Mouse (Mus musculus) embryonic facial prominence, embryonic 10.5 days (tissue): Measurements from ENCODE around the gene Fmnl3. TPM values are rescaled to one million over a fixed set of nuclear protein-coding genes. Genes with fewer than 3 reads are reported as not detected.

ENCODE experiments used
- DNase-seq: peaks from one replicate; pipeline ENCODE4 v3.0.0-alpha.2; 2017; ENCODE audit warnings: low spot score
- H3K27ac ChIP-seq: fragments of 300-500 bp; sonication (generic); replicated peaks from 2 replicates; pipeline ENCODE4 v1.5.1; 2016; ENCODE audit warnings: mild to moderate bottlenecking
- H3K27me3 ChIP-seq: fragments of 300-500 bp; sonication (generic); replicated peaks from 2 replicates; pipeline ENCODE4 v1.6.1; 2016; ENCODE audit warnings: low read depth, mild to moderate bottlenecking; ENCODE audit not compliant: poor library complexity, severe bottlenecking
- H3K36me3 ChIP-seq: fragments of 300-500 bp; sonication (generic); replicated peaks from 2 replicates; pipeline ENCODE4 v1.6.1; 2016; ENCODE audit warnings: mild to moderate bottlenecking, moderate library complexity
- H3K4me1 ChIP-seq: fragments of 300-500 bp; sonication (generic); 2 replicates; pipeline ENCODE4 v1.6.1; 2016
- H3K4me3 ChIP-seq: fragments of 300-500 bp; sonication (generic); 2 replicates; pipeline ENCODE4 v1.5.1; 2016; ENCODE audit warnings: mild to moderate bottlenecking, moderate library complexity
- H3K9me3 ChIP-seq: fragments of 300-500 bp; sonication (generic); 2 replicates; pipeline ENCODE4 v1.6.1; 2016; ENCODE audit warnings: mild to moderate bottlenecking
- WGBS: fragments of 180-500 bp; shearing (Covaris S2); methylation state at CpG from one replicate; pipeline ENCODE4 v1.1.7; 2016; 5-methylcytosine and 5-hydroxymethylcytosine counted together
- polyA plus RNA-seq: library from polyadenylated mRNA; unstranded; fragments of >200 nt; fragmentation: Nextera tagmentation; extraction: Ambion mirVana; gene quantifications from 2 replicates; pipeline ENCODE4 v1.2.1, GENCODE M21; 2016

Gene Fmnl3
- polyA plus RNA-seq, 1 experiment from 2014 or later, result 25.6 TPM

DNA sequence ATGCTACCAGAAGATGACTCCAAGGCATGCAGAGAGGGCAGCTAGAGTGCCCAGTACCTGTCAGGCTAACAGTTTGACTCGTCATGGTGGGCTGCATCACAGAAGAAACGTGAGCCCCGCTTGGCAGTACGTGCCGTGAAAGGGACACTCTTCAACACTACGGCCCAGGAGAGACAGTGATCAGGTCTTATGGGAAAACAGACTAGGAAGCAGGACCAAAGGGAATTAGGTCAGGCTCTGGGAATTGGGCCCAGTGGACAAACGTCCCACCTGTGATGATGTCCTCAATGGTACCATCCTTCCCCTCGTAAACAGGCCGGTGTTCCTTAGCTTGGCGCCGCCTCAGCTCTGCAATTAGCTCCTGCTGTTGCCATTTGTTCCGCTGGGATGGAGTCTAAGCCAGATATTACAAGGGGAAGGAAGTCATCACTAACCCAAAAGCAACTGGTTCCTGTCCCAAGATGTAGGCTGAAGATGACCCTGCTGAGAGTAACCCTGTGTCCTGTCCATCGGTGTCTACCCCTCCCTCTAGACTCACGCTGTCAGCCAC, 51.3 kb downstream of the Fmnl3 start:
- H3K27me3 ChIP-seq, result no peaks in the 10 kb centered on the region
- no peak overlapping the region for H3K4me3 ChIP-seq
- no peak for DNase-seq
- H3K4me1 ChIP-seq, result peaks cover 16% of the 10 kb centered on the region; the same call in 1 of the 2 replicates
- H3K9me3 ChIP-seq, result no peaks in the 10 kb centered on the region
- WGBS, result 88% methylated on average over 14 of the region's 14 CpGs
- peaks cover 100% of the 10 kb centered on the region for H3K36me3 ChIP-seq
- H3K27ac ChIP-seq, result no peak overlapping the region

DNA sequence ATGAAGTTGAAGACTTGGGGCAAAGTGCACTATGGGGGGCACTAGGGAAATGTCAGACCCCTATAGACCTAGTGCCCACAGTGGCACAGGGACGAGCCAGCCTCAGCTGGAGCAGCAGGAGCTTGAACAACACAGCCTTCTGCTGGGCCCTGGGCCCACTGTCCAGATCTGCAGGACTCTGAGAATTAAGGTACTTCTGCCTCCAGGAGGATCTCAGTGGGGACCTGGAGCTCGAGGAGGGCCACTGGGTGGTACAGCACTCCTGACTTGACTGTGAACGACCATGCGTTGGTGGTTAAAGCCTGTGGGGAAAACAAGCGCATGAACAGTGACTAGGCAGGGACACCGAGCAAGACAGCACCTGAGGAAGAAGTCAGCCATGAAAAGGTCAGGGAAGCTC, 52.2 kb downstream of the Fmnl3 start:
- no peak for DNase-seq
- H3K4me3 ChIP-seq, result no peak overlapping the region
- peaks cover 100% of the 10 kb centered on the region for H3K36me3 ChIP-seq
- no peaks in the 10 kb centered on the region for H3K27me3 ChIP-seq
- WGBS, result 88% methylated on average over 6 of the region's 6 CpGs
- no peak overlapping the region for H3K27ac ChIP-seq
- no peaks in the 10 kb centered on the region for H3K9me3 ChIP-seq
- peaks cover 16% of the 10 kb centered on the region; the same call in 1 of the 2 replicates for H3K4me1 ChIP-seq

DNA sequence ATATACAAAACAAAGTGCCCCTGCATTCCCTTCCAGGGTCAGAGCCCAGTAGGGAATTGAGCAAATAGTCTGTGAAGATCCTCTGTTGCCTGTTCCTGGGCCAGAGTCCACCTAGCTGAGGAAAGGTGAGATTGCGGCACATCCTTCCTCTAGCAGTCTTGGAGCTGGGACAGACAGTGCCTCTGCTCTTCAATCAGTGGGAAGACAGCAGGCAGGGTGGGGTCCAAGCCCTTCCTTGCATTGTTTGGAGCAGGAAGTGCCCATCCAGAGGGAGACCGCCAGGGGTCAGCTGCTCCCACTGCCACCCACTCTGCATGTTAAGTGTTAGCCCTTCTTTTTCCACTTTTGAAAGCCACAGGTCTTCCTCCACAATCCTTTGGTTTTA, 53.0 kb downstream of the Fmnl3 start:
- Histone ChIP-seq H3K27ac (peak overlapping the region; percentile 85; the same call in 1 of the 2 replicates), H3K4me3 (no peak overlapping the region), H3K9me3 (no peaks in the 10 kb centered on the region), H3K27me3 (no peaks in the 10 kb centered on the region), H3K36me3 (peaks cover 100% of the 10 kb centered on the region), H3K4me1 (peaks cover 16% of the 10 kb centered on the region; the same call in 1 of the 2 replicates)
- WGBS, result 72% methylated on average over 2 of the region's 2 CpGs
- DNase-seq, result no peak

DNA sequence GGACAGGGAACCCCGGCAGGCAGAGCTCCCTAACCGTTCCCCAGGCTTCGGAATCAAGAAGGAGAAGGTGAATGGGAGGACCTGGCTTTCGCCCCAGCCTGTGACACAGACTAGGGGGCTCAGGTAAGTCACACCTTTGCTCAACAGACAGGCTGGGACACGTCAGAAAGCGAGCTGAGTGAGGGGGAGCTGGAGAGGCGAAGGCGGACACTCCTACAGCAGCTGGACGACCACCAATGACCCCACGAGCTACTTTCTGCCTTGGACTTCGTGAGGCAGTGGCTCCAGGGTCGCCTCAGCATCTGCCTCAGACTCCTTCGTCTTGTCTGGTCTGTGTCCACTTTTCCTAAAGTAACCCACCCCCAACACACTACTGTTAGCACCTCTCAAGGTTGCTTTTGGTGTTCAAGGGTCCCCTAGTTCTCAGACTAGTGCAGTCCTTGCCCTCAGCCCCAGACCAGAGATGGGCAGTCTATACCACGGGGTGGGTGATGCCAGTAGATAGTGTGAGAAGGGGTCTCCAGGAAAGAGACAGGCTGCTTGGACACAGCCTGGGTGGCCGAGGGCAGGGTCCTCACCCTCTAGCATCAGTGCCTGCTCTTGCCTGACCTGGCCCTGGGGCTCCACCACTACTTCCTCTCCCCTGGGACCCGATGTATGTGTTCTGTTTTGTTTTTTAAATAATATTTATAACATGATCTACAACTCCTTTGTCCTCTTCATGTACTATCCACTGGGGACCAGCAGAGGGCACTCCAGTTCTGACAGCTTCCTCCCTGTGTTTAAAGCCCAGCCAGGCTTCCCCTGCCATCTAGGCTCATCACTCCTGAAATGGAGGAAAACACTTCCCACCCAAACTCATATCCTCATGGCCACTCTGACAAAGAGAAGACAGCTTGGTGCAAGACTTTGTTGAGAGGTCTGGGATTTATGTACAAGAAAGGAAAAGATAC, 53.7 kb downstream of the Fmnl3 start:
- no peaks in the 10 kb centered on the region for H3K9me3 ChIP-seq
- no peaks in the 10 kb centered on the region for H3K27me3 ChIP-seq
- 79% methylated on average over 16 of the region's 16 CpGs for WGBS
- peak overlapping the region; percentile 85 for H3K27ac ChIP-seq
- H3K4me3 ChIP-seq, result no peak overlapping the region
- peaks cover 16% of the 10 kb centered on the region; the same call in 1 of the 2 replicates for H3K4me1 ChIP-seq
- peak; percentile 75 for DNase-seq
- peaks cover 100% of the 10 kb centered on the region for H3K36me3 ChIP-seq

DNA sequence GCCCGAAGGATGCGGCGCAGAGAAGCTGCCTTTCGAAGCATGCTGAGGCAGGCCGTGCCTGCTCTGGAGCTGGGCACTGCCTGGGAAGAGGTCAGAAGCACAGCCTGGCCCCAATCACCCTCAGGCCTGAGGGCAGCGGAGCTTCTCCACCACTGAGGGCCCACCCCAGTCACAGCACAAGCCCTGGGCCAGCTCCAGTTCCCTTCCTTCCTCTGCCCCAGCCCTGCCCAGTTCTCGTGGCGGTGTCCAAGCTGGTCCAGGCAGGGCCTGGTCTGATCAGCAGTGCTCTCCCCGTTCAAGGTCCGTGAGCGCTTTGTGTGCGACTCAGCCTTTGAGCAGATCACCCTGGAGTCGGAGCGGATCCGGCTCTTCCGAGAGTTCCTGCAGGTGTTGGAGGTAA, 55.4 kb downstream of the Fmnl3 start:
- H3K9me3 ChIP-seq, result no peaks in the 10 kb centered on the region
- no peak for DNase-seq
- H3K27ac ChIP-seq, result peak overlapping the region; percentile 37; the same call in 1 of the 2 replicates
- 0 out of 2 replicates have a peak, but pooled peaks cover 7% of the 10 kb centered on the region for H3K4me1 ChIP-seq
- WGBS, result 91% methylated on average over 16 of the region's 16 CpGs
- H3K36me3 ChIP-seq, result peaks cover 100% of the 10 kb centered on the region
- H3K27me3 ChIP-seq, result no peaks in the 10 kb centered on the region
- H3K4me3 ChIP-seq, result no peak overlapping the region

DNA sequence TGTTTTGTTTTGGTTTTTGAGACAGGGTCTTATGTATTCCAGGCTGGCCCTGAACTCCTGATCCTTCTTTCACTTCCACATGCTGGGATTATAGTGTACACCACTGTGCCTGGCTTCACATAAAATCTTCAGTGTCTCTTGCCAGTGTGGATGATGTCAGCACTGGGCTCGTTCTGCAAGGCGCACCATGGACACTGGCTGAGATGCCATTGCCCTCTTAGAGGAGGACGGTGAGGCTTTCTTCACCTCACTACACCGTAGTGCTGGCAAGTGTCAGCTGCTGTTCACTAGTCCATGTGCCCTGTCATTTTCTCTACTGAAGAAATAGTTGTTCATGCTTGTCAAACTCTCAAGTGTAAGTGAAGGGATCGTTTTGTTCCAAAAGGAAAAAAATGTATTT, 59.7 kb downstream of the Fmnl3 start:
- no peak overlapping the region for H3K27ac ChIP-seq
- 93% methylated on average over 5 of the region's 5 CpGs for WGBS
- no peak for DNase-seq
- H3K36me3 ChIP-seq, result peaks cover 100% of the 10 kb centered on the region
- H3K27me3 ChIP-seq, result no peaks in the 10 kb centered on the region
- H3K4me1 ChIP-seq, result 0 out of 2 replicates have a peak, but pooled peaks cover 7% of the 10 kb centered on the region
- H3K9me3 ChIP-seq, result no peaks in the 10 kb centered on the region
- no peak overlapping the region for H3K4me3 ChIP-seq

DNA sequence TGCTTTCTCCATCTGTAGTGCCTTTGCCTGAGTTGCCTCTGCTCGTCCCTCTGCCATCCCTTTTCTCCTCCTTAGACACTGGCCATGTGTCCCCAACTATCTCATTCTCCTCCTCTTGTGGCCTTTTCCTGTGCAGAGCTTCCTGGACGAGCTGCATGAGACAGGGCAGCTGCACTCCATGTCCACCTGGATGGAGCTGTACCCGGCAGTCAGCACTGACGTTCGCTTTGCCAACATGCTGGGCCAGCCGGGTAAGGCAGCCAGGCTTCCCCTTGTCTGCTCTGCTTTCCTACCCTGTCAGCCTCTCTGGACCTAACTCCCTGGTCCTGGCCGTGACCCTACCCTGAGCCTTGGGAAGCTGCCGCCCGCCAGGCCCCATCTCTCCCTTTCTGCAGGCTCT, 60.7 kb downstream of the Fmnl3 start:
- Histone ChIP-seq H3K27ac (no peak overlapping the region), H3K4me3 (no peak overlapping the region), H3K36me3 (peaks cover 100% of the 10 kb centered on the region), H3K4me1 (0 out of 2 replicates have a peak, but pooled peaks cover 3% of the 10 kb centered on the region), H3K9me3 (no peaks in the 10 kb centered on the region), H3K27me3 (no peaks in the 10 kb centered on the region)
- no peak for DNase-seq
- 90% methylated on average over 9 of the region's 9 CpGs for WGBS

DNA sequence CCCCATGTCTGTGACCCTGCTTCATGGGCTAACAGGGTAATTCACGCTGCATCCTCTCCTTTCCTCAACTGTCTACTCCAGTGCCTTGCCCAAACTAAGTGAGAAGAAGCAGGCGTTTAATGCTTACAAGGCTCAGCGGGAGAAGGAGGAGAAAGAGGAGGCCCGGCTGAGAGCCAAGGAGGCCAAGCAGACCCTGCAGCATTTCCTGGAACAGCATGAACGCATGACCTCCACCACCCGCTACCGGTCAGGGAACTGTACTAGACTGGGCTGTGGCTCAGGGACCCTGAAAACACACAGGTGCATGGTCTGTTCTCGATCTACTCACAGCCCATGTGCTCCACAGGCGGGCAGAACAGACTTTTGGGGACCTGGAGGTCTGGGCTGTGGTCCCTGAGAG, 62.8 kb downstream of the Fmnl3 start:
- no peaks in the 10 kb centered on the region for H3K9me3 ChIP-seq
- WGBS, result 83% methylated on average over 9 of the region's 9 CpGs
- DNase-seq, result no peak
- no peak overlapping the region for H3K27ac ChIP-seq
- peaks cover 95% of the 10 kb centered on the region for H3K36me3 ChIP-seq
- no peaks in the 10 kb centered on the region for H3K27me3 ChIP-seq
- no peak overlapping the region for H3K4me3 ChIP-seq
- no peaks in the 10 kb centered on the region for H3K4me1 ChIP-seq

DNA sequence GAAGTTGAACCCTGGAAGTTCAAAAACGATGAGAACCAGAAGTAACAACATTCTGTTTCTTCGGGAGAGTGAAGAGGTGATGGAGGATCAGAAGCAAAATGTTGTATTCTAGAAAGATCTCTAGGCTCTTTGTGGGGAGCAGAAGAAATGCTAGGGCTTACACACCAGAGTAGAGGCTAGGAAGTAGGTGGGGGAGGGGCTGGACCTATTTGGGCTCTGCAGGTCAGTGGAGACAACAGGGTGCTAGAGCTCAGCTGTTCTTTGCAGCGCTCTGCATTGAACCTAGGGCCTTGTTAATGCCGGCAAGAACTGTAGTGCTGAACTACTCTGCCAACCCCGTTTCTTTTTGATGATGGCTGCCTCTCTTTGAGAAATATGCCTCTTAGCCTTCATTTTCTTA, 74.1 kb downstream of the Fmnl3 start:
- no peaks in the 10 kb centered on the region for H3K27me3 ChIP-seq
- peaks cover 20% of the 10 kb centered on the region for H3K4me1 ChIP-seq
- WGBS, result 46% methylated on average over 5 of the region's 5 CpGs
- peaks cover 13% of the 10 kb centered on the region for H3K36me3 ChIP-seq
- no peak for DNase-seq
- H3K9me3 ChIP-seq, result no peaks in the 10 kb centered on the region
- peak overlapping the region; percentile 81 for H3K4me3 ChIP-seq
- no peak overlapping the region for H3K27ac ChIP-seq

DNA sequence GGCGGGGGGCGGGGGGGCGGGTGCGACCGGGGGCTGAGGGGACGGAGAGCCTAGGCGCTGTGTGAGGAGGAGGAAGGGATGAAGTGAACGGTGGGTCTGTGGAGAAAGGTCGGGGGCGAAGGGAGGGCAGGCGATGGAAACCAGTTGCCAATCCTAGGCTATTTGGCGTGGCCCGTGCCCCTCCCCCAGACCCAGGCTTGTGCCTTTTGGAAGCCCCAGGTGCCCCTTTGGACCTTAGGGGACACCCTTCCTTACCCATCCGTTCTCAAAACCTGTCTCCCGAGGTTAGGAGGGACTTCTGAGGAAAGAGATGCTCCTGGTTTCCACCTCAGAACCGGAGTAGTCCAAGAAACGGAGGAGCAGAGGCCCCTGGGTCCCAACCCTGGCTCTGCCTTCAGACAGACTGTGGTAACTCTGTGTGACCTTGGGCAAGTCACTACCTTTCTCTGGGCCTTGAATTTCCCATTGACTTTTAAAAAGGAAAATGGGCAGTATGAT, 74.7 kb downstream of the Fmnl3 start, which contains the start of gene Fam186b:
TSS of gene Fam186b (minus strand) at position 405 of the 498 bp plus-strand sequence.
- H3K27me3 ChIP-seq, result no peaks in the 10 kb centered on the region
- WGBS, result under 1% methylated on average over 16 of the region's 17 CpGs
- no peak for DNase-seq

DNA sequence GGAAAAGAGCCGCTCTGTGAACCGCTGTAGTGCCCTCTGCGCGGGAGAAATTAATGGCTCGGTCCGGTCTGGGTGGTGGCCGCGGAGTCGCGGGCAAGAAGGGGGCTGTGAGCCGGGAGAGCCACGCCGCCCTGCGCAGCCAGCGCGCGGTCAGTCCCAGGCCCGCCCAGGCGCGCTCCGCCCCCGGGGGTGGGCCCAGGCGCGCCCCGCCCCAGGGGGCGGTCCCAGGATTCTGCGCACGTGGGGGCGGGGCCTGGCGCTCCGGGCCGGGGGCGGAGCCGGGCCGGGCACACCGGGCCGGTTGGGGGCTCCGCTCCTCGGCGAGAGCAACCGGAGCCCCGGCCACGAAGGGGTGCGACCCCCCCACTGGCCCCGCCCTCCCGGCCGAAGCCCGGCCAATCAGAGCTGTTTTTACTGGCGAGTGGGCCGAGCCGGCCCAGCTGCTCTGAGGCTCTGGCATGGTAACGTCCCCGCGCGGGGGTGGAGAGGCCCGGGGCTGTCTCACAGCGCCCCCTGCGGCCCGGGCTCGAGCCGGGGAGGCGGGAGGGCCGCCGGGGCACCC, 75.4 kb downstream of the Fmnl3 start, which contains the start of gene Prpf40b:
TSS of gene Prpf40b (plus strand) at position 275 of the 562 bp plus-strand sequence.
- H3K4me3 ChIP-seq, result peak within 1 kb of the TSS; percentile 81
- H3K4me1 ChIP-seq, result peaks cover 20% of the 10 kb centered on the region
- WGBS, result under 1% methylated on average over 64 of the region's 64 CpGs
- H3K27ac ChIP-seq, result peak within 1 kb of the TSS; percentile 93
- peak; percentile 95 for DNase-seq
- no peaks in the 10 kb centered on the region for H3K9me3 ChIP-seq
- no peaks in the 10 kb centered on the region for H3K27me3 ChIP-seq
- H3K36me3 ChIP-seq, result peaks cover 2% of the 10 kb centered on the region

More for the DNA sequence above, 74.7 kb downstream of the Fmnl3 start, which contains the start of gene Fam186b:
- Histone ChIP-seq H3K4me1 (peaks cover 20% of the 10 kb centered on the region), H3K27ac (peak within 1 kb of the TSS; percentile 93), H3K9me3 (no peaks in the 10 kb centered on the region), H3K4me3 (peak within 1 kb of the TSS; percentile 81), H3K36me3 (peaks cover 9% of the 10 kb centered on the region)

DNA sequence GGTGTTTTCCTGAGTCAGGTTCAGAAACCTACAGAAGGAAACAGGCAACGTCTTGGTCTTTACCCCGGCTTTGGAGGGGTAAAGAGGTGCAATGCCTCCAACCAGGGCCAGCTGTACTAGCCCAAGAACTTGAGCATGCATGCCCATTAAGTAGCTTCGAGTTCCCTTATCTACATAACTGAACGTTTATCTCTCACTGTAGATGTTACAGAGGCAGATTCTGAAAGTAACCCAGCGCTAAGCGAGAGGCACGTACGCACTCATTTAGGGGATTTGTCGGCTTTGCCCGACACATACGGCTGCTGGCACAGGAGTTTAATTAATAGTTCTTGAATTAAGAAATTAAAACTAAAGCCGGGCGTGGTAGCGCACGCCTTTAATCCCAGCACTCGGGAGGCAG, 76.0 kb downstream of the Fmnl3 start:
- H3K4me1 ChIP-seq, result peaks cover 20% of the 10 kb centered on the region
- no peak for DNase-seq
- peak overlapping the region; percentile 93 for H3K27ac ChIP-seq
- H3K4me3 ChIP-seq, result peak overlapping the region; percentile 81
- WGBS, result 43% methylated on average over 16 of the region's 16 CpGs
- H3K9me3 ChIP-seq, result no peaks in the 10 kb centered on the region
- H3K36me3 ChIP-seq, result no peaks in the 10 kb centered on the region; the same call in 1 of the 2 replicates
- H3K27me3 ChIP-seq, result no peaks in the 10 kb centered on the region
